11 mouse cellular contexts compared by ENCODE assay signal in the genomic region with DNA sequence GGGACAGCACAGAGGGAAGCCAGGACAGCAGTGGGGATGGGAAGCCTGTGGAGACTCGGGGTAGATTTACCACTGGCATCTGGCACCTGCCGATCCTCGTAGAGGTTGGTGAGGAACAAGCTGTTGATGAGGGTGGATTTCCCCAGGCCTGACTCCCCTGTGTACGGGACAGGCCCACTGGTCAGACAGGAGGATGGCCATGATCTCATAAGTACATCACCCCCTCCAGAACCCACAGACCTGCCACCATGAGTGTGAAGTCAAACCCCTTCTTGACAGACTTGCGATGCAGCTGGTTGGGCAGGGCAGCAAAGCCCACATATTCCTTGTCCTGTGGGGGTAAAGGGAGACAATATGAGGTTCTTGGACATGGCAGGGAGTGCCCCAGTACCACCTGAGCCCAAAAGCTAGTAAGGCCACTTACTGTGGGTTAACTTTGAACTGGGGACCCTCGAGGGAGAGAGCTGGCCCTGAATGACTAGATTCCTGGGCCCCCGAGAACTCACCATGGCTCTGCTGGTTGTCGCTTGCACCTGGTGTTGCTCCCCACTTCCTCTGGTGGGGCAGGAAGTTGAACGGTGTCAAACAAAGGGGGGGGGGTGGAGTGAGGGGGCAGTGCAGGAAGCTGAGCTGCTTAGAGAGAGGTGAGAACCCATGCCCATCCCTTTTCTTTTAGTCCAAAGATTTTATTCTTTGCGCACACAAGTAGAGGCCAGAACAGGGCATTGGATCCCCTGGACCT. TPM values are rescaled to one million over a fixed set of nuclear protein-coding genes. Genes with fewer than 3 reads are reported as not detected.
DNase-seq lines count a peak whose midpoint lies in the region; TF ChIP-seq lines count a peak whose summit lies in the region.
"Had no signal": no experiment of that assay in that cellular context is flagged by ENCODE, and none has a peak within 500 bp of the region (broad histone marks: within the 10 kb centered on the region; RNA-seq: fewer than 3 reads in every experiment).

No protein-coding gene starts in this region.

- H3K27me3 ChIP-seq in myocyte (ENCODE audit: control insufficient read depth, insufficient read depth, insufficient read length): no peaks in the 10 kb centered on the region

- no peak overlapping the region for H3ac ChIP-seq in myocyte (ENCODE audit: control insufficient read depth, insufficient read length)

- peak overlapping the region; percentile 30; the same call in 1 of the 2 replicates for H3K4me3 ChIP-seq in brown adipose tissue, adult 24 weeks (ENCODE audit: insufficient read depth, low read depth, low read length)
- no peak overlapping the region for H3K4me3 ChIP-seq in myocyte

- H3K36me3 ChIP-seq in myocyte (ENCODE audit: control insufficient read depth, insufficient read depth): no peaks in the 10 kb centered on the region

- no peak overlapping the region for H3K27ac ChIP-seq in brown adipose tissue, adult 24 weeks (replicated peaks; ENCODE audit: low read depth, low read length)
- H3K27ac ChIP-seq: kidney, postnatal 0 days had no signal

- no peaks in the 10 kb centered on the region for H3K79me2 ChIP-seq in myocyte (ENCODE audit: control insufficient read depth, insufficient read depth)

- H3K4me2 ChIP-seq in myocyte (ENCODE audit: low read depth): no peak overlapping the region

- no peak for TF ChIP-seq POLR2A in myocyte (IDR thresholded peaks at IDR 0.05; ENCODE audit: insufficient read length, low read depth)

- peak; percentile 55 for DNase-seq in spleen, adult 18-20 months
- DNase-seq in spleen, adult 12 weeks (ENCODE audit: low spot score): no peak
- DNase-seq in thymus, postnatal 4 days: peak; percentile 81
- no peak for DNase-seq in kidney, postnatal 4 days
- no peak for DNase-seq in adrenal gland, postnatal 10 days
- no peak for DNase-seq in lung, postnatal 14 days
- DNase-seq: cerebellum, adult 11-12 months; right cerebral cortex, postnatal 14 days had no signal

- no peaks in the 10 kb centered on the region for H3K4me1 ChIP-seq in brown adipose tissue, adult 24 weeks (ENCODE audit: control insufficient read depth, insufficient read depth, insufficient read length, low read length)

TF ChIP-seq in myocyte, 11 proteins besides CTCF, POLR2A, EP300 and RAD21:
- TF ChIP-seq TCF12 (IDR thresholded peaks at IDR 0.05; ENCODE audit: insufficient read depth, poor library complexity, severe bottlenecking) (no peak), MYOD1 (IDR thresholded peaks at IDR 0.05; ENCODE audit: control insufficient read depth in 1 of 3, insufficient read length in 2 of 3, low read depth in 2 of 3) (peak in 2 of 3 experiments; percentile 10 to 30), CEBPB (IDR thresholded peaks at IDR 0.05; ENCODE audit: insufficient read depth, poor library complexity, severe bottlenecking) (no peak), E2F4 (IDR thresholded peaks at IDR 0.05; ENCODE audit: insufficient read depth) (no peak), MYOG (IDR thresholded peaks at IDR 0.05; ENCODE audit: control insufficient read depth in 1 of 3, insufficient read depth in 1 of 3, insufficient read length in 2 of 3, low read depth in 2 of 3) (peak in 1 of 3 experiments; percentile 11), TCF3 (IDR thresholded peaks at IDR 0.05; ENCODE audit: insufficient read length, low read depth) (no peak), MAX (IDR thresholded peaks at IDR 0.05; ENCODE audit: low read depth) (no peak), USF1 (IDR thresholded peaks at IDR 0.05; ENCODE audit: low read depth) (no peak), SRF (IDR thresholded peaks at IDR 0.05; ENCODE audit: control insufficient read depth, insufficient read length, low read depth) (no peak), REST (IDR thresholded peaks at IDR 0.05; ENCODE audit: insufficient read depth, insufficient read length) (no peak), POLR2AphosphoS2 (IDR thresholded peaks at IDR 0.05; ENCODE audit: insufficient read length, low read depth) (no peak)

RNA-seq across cellular contexts. Expression of gene Mylpf, which starts 9.4 kb away (rescaled TPM):
- polyA plus RNA-seq in brown adipose tissue, adult 24 weeks (2012; ENCODE audit: insufficient read depth, insufficient read length, missing spikeins): 335 and 418 TPM in 2 replicates
- 10,881 TPM for polyA plus RNA-seq in myocyte (2012; fragmentation: generic; extraction: Trizol)
- total RNA-seq in adrenal gland, postnatal 10 days (2021): 1,000 to 10,000 TPM in 1 of 2 experiments, 100 to 1,000 TPM in 1; 678 to 2,339 TPM

RNA-seq across cellular contexts. Expression of gene Tbc1d10b, which starts 9.8 kb away (rescaled TPM):
- 9.8 and 12.8 TPM in 2 replicates for polyA plus RNA-seq in brown adipose tissue, adult 24 weeks (2012; ENCODE audit: insufficient read depth, insufficient read length, missing spikeins)
- polyA plus RNA-seq in myocyte (2012; fragmentation: generic; extraction: Trizol): 62.8 TPM
- 10 to 100 TPM; 39.0 to 40.5 TPM for total RNA-seq in adrenal gland, postnatal 10 days (2021)

RNA-seq across cellular contexts. Expression of gene Zfp553, which starts 14.8 kb away (rescaled TPM):
- 3.3 and 3.4 TPM in 2 replicates for polyA plus RNA-seq in brown adipose tissue, adult 24 weeks (2012; ENCODE audit: insufficient read depth, insufficient read length, missing spikeins)
- 11.4 TPM for polyA plus RNA-seq in myocyte (2012; fragmentation: generic; extraction: Trizol)
- 10 to 100 TPM in 1 of 2 experiments, 1 to 10 TPM in 1; 9.2 to 13.4 TPM for total RNA-seq in adrenal gland, postnatal 10 days (2021)

RNA-seq across cellular contexts. Expression of gene Sept1, which starts 14.9 kb away (rescaled TPM):
- 10.9 and 19.3 TPM in 2 replicates for polyA plus RNA-seq in brown adipose tissue, adult 24 weeks (2012; ENCODE audit: insufficient read depth, insufficient read length, missing spikeins)
- polyA plus RNA-seq in myocyte (2012; fragmentation: generic; extraction: Trizol): 2.2 TPM
- 10 to 100 TPM; 17.6 to 17.8 TPM for total RNA-seq in adrenal gland, postnatal 10 days (2021)

RNA-seq across cellular contexts. Expression of gene Cd2bp2, which starts 22.2 kb away (rescaled TPM):
- 15.3 and 17.4 TPM in 2 replicates for polyA plus RNA-seq in brown adipose tissue, adult 24 weeks (2012; ENCODE audit: insufficient read depth, insufficient read length, missing spikeins)
- 58.3 TPM for polyA plus RNA-seq in myocyte (2012; fragmentation: generic; extraction: Trizol)
- total RNA-seq in adrenal gland, postnatal 10 days (2021): 10 to 100 TPM; 50.9 to 54.9 TPM

Comparison
In these comparisons a context has a peak if more than half of its experiments do, and no peak if none do; other contexts are left out.
1. DNase-seq: peak in spleen, adult 18-20 months (2 of 2) and thymus, postnatal 4 days (single experiment); none in spleen, adult 12 weeks (single experiment), kidney, postnatal 4 days (0 of 2), adrenal gland, postnatal 10 days (single experiment) and lung, postnatal 14 days (single experiment).
2. RNA of gene Mylpf, which starts 9.4 kb away (polyA plus RNA-seq): 10,881 TPM in myocyte (single experiment); 335 to 418 TPM in brown adipose tissue, adult 24 weeks; every median in the first group is over 10 times any median in the second.